In the genomic region with DNA sequence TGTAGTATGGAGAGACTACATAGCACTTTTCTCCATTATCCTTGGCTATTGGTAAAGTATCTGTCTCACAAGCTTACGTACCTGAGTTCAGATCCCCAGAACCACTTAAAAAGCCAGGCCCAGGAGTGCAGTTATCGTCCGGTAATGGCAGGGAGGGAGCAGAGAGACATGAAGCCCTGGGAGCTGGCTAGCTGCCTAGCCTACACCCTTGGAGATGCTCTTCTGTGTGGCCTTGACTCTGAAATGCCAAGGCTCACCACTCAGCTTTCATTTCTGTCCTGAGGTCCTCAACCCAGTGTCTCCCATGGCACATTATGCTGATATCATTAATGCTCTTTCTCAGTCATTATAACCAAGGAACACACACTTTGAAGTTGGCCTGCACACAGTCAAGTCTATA, we compare ENCODE assay signal across 12 mouse cellular contexts.
DNase-seq lines count a peak whose midpoint lies in the region; ATAC-seq lines count a peak whose summit lies in the region.
"Had no signal": no experiment of that assay in that cellular context is flagged by ENCODE, and none has a peak within 500 bp of the region (broad histone marks: within the 10 kb centered on the region; RNA-seq: fewer than 3 reads in every experiment).

No protein-coding gene starts in this region.

- no peaks in the 10 kb centered on the region for H3K27me3 ChIP-seq in heart, embryonic 14.5 days (ENCODE audit: control insufficient read depth, insufficient read depth, low read length)
- H3K27me3 ChIP-seq in neural tube, embryonic 12.5 days (replicated peaks): no peaks in the 10 kb centered on the region
- H3K27me3 ChIP-seq in neural tube, embryonic 15.5 days (replicated peaks): no peaks in the 10 kb centered on the region
- H3K27me3 ChIP-seq in limb, embryonic 12.5 days: no peaks in the 10 kb centered on the region; the same call in 1 of the 2 replicates
- H3K27me3 ChIP-seq: CH12.LX; intestine, embryonic 15.5 days; liver, embryonic 15.5 days had no signal

- H3K4me3 ChIP-seq in heart, embryonic 14.5 days (ENCODE audit: control insufficient read depth in 1 of 2, insufficient read depth in 1 of 2, low read depth in 1 of 2, low read length in 2 of 2): no peak overlapping the region
- no peak overlapping the region for H3K4me3 ChIP-seq in neural tube, embryonic 12.5 days
- H3K4me3 ChIP-seq in neural tube, embryonic 15.5 days (replicated peaks): no peak overlapping the region
- H3K4me3 ChIP-seq in limb, embryonic 12.5 days (replicated peaks): no peak overlapping the region
- H3K4me3 ChIP-seq: intestine, embryonic 15.5 days; liver, embryonic 15.5 days; myocyte had no signal

- peak overlapping the region; percentile 32 for H3K4me2 ChIP-seq in heart, embryonic 14.5 days (ENCODE audit: low read length)
- no peak overlapping the region for H3K4me2 ChIP-seq in neural tube, embryonic 12.5 days (replicated peaks)
- H3K4me2 ChIP-seq in neural tube, embryonic 15.5 days: no peak overlapping the region
- no peak overlapping the region for H3K4me2 ChIP-seq in limb, embryonic 12.5 days
- H3K4me2 ChIP-seq: intestine, embryonic 15.5 days; liver, embryonic 15.5 days had no signal

- H3K4me1 ChIP-seq in heart, embryonic 14.5 days (ENCODE audit: control insufficient read depth in 2 of 2, insufficient read depth in 2 of 2, low read length in 2 of 2): peaks cover 11 to 28% of the 10 kb centered on the region in 2 experiments
- H3K4me1 ChIP-seq in neural tube, embryonic 12.5 days: peaks cover 39% of the 10 kb centered on the region
- peaks cover 21% of the 10 kb centered on the region for H3K4me1 ChIP-seq in neural tube, embryonic 15.5 days
- peaks cover 52% of the 10 kb centered on the region for H3K4me1 ChIP-seq in limb, embryonic 12.5 days (replicated peaks)
- H3K4me1 ChIP-seq: liver, embryonic 15.5 days had no signal

- DNase-seq in heart, adult 9 months (ENCODE audit: low spot score in 2 of 2): no peak
- peak; percentile 46 to 58 for DNase-seq in cerebellum, adult 18-20 months
- no peak for DNase-seq in embryo, embryonic 10 days (ENCODE audit: low spot score)
- DNase-seq: layer of hippocampus, postnatal 36 days had no signal

- ATAC-seq in heart, embryonic 14.5 days (ENCODE audit: insufficient number of reproducible peaks, insufficient read depth, low FRiP score, low read depth): no peak
- ATAC-seq in neural tube, embryonic 12.5 days (ENCODE audit: low FRiP score, low read depth): no peak
- ATAC-seq in neural tube, embryonic 15.5 days (ENCODE audit: low FRiP score): no peak
- ATAC-seq in limb, embryonic 12.5 days (ENCODE audit: insufficient number of reproducible peaks, insufficient read depth, low FRiP score, low TSS enrichment, low read depth): no peak

- H3K36me3 ChIP-seq in heart, embryonic 14.5 days (ENCODE audit: control insufficient read depth, insufficient read depth, low read length): peaks cover 86% of the 10 kb centered on the region
- peaks cover 25% of the 10 kb centered on the region for H3K36me3 ChIP-seq in neural tube, embryonic 12.5 days
- peaks cover 14% of the 10 kb centered on the region; the same call in 1 of the 2 replicates for H3K36me3 ChIP-seq in neural tube, embryonic 15.5 days
- peaks cover 60% of the 10 kb centered on the region for H3K36me3 ChIP-seq in limb, embryonic 12.5 days

- H3K27ac ChIP-seq in heart, embryonic 14.5 days (replicated peaks in 1 of 2; ENCODE audit: control insufficient read depth in 1 of 2, insufficient read depth in 1 of 2, low read depth in 2 of 2, low read length in 2 of 2): peak overlapping the region in 1 of 2 experiments; percentile 78; a peak in 3 of 4 replicates
- peak overlapping the region; percentile 20; the same call in 1 of the 2 replicates for H3K27ac ChIP-seq in neural tube, embryonic 12.5 days
- H3K27ac ChIP-seq in neural tube, embryonic 15.5 days (replicated peaks): no peak overlapping the region
- H3K27ac ChIP-seq in limb, embryonic 12.5 days: peak overlapping the region; percentile 87; the same call in 1 of the 2 replicates
- H3K27ac ChIP-seq: liver, embryonic 15.5 days had no signal

- no peaks in the 10 kb centered on the region for H3K9me3 ChIP-seq in heart, embryonic 14.5 days (ENCODE audit: control insufficient read depth, low read length)
- no peaks in the 10 kb centered on the region for H3K9me3 ChIP-seq in neural tube, embryonic 12.5 days
- no peaks in the 10 kb centered on the region for H3K9me3 ChIP-seq in neural tube, embryonic 15.5 days (replicated peaks)
- H3K9me3 ChIP-seq in limb, embryonic 12.5 days: no peaks in the 10 kb centered on the region
- H3K9me3 ChIP-seq: intestine, embryonic 15.5 days; liver, embryonic 15.5 days had no signal

- WGBS in heart, embryonic 14.5 days: 82% methylated on average over 3 of the region's 3 CpGs
- 90% methylated on average over 3 of the region's 3 CpGs for WGBS in neural tube, embryonic 12.5 days
- 73% methylated on average over 3 of the region's 3 CpGs for whole genome bisulfite sequencing in neural tube, embryonic 15.5 days
- 89% methylated on average over 3 of the region's 3 CpGs for WGBS in limb, embryonic 12.5 days

- no peak overlapping the region for H3K9ac ChIP-seq in heart, embryonic 14.5 days (ENCODE audit: low read length)
- no peak overlapping the region for H3K9ac ChIP-seq in neural tube, embryonic 12.5 days
- H3K9ac ChIP-seq in neural tube, embryonic 15.5 days (replicated peaks): no peak overlapping the region
- H3K9ac ChIP-seq in limb, embryonic 12.5 days (replicated peaks): no peak overlapping the region
- H3K9ac ChIP-seq: intestine, embryonic 15.5 days; liver, embryonic 15.5 days had no signal

Comparison
In these comparisons a context has a peak if more than half of its experiments do, and no peak if none do; other contexts are left out.
1. DNase-seq: peak in cerebellum, adult 18-20 months (2 of 2); none in heart, adult 9 months (0 of 2) and embryo, embryonic 10 days (single experiment).